Mouse (Mus musculus) embryo, embryonic 9.5 days (tissue): ENCODE measurements around the gene Fam19a5.
A peak's percentile ranks its signal among the peaks of the same experiment; 100 is the strongest.

Experiments used
- DNase-seq: peaks from one replicate; pipeline ENCODE4 v3.0.0-alpha.2; 2017; ENCODE audit errors: extremely low spot score

Gene Fam19a5

DNA sequence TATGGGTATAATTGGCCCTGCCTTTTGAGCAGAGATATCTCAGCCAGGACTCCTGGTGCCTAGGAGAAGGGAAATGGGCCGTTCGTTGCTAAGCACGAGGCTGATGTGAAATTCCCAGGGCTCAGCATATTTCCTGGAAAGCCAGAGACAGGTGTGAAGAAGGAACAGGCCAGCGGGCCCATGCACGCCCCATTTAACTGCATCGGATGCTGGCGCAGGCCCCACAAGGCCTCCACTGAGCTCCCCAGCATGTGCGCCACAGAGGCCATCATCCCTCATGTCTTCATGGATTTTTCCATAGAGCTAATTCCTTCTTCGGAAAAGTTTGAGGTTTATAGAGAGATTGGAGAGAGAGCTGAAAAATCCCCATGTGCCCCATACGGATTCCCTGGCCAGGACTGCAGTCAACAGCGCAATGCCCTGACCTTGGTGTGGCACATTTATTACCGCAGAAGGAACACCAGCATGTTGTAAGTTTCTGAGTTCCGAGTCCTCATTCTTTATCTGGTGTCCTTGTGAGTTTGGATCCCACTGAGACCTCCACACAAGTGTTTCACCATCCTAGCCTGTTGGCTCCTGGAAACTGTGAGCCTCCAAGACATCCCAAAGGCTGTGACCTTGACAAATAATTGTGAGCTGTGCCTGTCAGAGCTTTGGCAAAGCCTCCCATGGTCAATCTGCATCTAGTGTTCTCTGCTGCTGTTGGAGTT, 122.1 kb downstream of the Fam19a5 start:
- DNase-seq, result no peak

DNA sequence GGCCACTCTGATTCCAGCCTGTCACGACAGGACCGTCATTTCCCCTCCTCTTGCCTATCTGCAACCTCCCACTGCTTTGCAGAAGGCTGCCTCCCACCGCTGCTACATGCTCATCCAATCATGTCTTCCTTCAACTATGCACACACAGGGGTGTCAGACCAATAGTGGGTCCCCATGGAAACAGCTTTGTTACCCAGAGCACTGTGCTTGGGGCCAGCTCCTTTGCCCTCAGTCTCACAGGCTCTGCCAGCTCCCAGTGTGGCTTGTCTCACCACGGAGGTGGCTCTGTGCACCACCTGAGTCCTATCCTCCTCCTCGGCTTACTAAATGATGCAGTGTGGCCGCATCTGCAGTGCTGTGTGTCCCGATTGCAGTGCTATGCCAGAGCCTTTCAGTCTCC, 123.3 kb downstream of the Fam19a5 start:
- no peak for DNase-seq

DNA sequence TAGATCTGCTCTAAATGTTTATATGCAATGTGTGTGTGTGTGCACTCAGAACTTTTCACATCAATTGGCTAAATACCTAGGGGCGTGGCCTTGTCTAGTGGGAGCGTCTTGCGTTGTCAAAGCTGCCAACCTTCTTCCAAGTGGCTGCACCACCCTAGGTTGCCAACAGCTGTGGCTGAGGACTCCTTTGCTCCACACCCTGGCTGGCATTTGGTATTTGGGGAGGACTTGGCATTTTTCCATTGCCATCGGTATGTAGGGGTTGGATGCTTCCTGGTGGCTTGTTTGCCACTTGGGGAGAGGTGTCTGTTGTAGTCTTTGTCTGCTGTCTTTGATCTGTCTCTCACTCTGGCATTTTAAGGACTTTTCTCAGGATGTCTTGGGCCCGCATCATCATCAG, 124.0 kb downstream of the Fam19a5 start:
- DNase-seq, result no peak

DNA sequence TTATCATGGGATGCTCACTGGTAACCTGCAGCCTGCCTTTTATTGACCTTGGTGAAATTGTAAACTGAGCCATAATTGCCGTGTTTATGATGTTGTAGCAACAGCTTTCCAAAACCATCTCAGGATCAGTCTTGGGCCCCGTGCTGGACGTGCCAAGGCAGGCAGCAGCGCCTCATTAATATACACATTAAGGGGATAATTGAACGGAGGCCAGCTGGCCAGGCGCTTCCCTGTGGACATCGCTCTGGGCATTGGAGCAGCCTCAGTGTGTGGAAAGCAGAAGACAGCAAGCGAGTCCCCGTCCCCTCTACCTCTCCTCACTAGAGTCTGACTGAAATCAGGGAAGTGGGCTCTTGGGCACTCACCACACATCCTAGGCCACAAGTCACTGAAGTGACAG, 127.8 kb downstream of the Fam19a5 start:
- no peak for DNase-seq

DNA sequence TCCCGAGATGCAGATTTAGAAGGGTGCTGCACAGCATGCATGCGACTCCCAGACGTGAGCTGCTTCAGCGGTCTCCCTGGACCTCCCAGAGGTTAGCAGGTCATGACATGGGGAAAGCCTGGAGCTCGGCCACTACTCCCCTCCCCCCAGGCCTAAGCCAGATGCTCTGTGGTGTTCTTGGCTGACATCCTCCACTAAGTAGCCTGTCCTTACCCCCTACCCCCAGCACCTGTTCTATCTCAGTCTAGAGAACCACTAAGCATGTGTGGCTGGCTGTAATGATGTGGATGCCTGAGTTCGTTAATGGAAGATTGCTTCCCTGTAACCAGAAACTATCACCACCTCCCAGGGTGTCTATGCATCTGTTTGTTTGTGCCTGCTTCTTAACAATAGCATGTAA, 134.6 kb downstream of the Fam19a5 start:
- DNase-seq, result no peak

DNA sequence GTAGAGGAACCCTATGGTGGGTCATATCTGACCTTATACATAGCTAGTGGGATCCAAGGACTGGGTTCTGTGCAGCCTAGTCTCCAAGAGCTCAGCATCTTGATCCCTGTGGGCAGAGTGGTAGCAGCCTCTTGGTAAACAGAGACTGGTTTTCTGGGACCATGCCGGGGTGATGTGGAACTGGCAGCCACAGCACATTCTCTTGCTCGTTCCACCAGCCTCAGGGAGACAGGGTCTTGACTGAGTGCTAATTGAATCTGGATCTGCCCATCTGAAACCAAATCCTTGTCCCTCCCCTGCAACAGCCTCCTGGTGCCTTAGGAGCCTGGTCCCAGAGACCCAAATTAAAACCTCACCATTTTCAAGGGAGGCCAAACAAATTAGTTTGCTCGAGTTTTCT, 138.3 kb downstream of the Fam19a5 start:
- DNase-seq, result no peak

DNA sequence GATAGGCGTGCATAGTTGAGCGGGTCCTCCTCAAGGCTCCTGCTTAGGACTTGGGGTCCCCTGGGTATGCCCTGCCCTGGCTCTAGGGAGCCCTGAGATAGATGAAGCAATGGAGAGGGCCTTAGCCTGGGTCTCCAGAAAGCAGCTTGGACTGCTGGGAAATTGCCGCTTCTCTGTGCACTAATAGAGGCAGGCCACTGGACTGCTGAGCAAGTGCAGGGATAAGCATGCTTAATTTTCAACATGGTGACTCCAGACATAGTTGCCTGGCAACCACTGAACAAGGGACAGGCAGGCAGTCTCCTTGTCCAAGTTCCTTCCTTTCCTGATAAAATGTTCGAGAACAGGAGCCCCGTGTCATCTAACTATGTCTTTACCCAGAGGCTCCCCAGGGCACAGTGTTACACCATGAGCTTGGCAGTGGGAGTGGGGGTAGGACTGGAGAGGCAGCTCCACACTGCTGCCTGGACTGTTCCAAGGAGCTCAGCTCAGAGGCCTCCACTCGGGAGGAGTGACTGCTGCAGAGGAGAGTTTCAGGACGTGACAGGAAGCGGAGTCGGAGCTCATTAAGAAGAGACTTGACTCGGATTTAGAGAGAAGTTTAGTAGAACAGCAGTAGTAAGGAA, 142.4 kb downstream of the Fam19a5 start:
- DNase-seq, result no peak

DNA sequence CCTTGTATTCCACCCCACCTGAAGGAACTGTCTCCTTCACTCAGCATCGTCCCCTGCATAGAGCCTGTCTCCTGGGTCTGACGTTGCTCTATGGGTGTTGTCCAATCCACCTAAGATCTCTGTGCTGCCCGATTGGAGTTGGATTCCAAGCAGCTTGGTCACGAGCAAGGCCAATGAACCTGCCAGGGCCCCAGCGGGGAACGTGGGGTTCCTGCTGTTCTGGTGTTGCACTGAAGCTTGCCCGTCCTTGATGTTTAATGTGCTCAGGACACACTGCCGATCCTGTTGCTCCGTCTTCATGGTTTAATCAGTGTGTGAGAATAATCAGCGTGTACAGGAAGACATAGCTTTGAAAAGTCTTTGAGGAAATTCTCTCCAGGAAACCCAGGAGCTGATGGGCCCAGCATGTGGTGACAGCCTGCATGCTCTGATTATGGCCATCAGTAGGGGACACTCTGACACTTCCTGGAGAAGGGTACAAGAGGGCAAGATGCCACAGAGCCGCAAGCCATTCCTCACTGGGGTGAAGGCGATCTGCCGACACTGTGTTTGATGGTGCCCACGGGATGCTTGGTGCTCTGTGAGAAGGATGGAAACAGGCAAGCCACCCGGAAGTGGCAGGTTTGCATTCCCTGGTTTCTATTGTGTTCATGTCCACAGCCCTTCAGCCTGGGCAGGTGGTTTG, 147.3 kb downstream of the Fam19a5 start:
- no peak for DNase-seq

DNA sequence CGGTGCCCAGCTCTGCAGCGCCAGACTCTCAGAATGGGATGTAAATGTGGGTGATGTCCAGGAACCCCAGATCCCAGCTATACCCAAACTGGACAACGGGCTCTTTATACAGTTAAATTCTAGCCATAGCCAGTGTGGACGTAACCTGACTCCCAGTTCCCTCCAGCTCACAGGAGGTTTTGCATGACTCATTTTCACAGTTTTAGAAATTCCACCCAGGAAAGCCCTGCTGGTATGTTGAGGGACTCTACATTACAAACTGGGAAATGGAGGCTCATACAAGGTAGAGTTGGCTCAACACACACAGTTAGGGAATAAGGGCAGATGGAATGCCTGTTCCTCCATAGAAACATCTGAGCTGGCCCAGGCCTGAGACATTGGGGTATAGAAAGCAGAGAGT, 147.9 kb downstream of the Fam19a5 start:
- no peak for DNase-seq

DNA sequence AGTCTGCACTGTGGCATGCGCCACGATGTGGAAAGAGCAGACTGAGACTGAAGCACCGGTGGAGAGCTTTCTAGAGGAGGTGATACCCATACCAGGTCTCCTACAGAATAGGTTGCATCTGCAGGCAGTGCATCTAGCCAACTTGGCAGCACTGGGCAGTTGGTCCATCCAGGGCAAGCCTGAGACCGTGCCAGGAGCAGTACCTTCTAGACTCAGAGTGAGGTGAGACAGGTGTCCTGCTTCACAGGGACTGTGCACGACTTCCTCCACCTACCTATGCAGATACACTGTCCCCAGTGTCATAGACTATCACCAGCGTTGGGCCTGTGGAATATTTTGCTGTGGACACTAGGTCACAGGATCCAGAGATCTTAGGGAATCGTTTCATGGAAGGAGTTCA, 148.3 kb downstream of the Fam19a5 start:
- DNase-seq, result no peak

DNA sequence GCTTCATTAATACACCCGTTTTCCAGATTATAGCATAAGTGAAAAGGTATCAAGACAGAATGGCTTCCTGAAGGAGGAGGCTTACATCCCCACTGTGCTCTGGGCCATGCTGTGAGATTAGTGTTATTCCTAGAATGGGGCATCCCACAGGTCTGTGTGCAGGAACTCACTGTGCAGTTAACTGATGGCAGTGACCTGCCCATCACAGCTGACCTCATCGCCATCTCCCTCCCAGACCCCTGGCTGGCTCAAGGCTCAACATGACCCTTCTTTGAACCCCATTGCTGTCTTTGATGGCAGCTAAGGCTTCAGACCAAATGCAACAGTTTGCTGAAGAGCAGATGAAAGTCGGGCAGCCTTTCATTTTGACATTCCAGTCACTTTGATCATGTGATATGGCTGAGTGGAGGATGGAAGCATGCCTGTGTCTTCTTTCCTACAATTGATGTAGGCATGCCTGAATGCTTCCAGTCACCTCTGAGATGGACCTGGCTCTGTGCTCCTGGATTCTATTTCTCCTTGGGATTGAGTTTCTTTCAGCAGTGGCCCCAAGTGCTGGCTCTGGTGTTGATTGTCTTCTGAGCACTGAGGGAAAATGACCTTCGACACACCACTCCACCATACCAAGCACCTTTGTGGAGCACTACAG, 148.9 kb downstream of the Fam19a5 start:
- DNase-seq, result no peak

DNA sequence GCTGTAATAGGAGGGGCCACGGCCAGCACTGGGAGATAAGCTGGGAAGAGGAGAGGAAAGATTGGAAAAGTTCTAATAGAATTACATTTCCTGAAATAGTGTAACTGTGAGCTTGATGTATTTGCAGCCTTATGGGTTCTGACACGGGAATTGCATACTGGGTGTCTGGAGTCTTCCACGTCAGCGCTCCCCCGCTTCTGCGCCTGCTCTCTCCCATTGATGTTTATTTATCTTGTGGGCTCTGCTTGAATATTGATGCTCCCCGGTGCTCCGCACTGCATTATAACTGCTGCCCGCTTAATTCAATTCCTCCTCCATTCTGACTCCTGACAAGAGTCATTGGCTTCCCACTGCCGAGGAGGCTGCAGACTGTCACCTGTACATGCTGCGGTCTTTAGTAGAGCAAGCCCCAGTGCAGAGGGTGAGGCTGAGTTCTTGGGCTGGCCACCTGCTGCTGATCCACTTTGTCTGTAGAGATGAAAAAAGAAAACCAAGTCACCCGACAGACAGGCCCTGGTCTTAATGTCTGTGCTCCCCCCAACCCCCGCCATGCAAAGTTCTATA, 153.4 kb downstream of the Fam19a5 start:
- no peak for DNase-seq

DNA sequence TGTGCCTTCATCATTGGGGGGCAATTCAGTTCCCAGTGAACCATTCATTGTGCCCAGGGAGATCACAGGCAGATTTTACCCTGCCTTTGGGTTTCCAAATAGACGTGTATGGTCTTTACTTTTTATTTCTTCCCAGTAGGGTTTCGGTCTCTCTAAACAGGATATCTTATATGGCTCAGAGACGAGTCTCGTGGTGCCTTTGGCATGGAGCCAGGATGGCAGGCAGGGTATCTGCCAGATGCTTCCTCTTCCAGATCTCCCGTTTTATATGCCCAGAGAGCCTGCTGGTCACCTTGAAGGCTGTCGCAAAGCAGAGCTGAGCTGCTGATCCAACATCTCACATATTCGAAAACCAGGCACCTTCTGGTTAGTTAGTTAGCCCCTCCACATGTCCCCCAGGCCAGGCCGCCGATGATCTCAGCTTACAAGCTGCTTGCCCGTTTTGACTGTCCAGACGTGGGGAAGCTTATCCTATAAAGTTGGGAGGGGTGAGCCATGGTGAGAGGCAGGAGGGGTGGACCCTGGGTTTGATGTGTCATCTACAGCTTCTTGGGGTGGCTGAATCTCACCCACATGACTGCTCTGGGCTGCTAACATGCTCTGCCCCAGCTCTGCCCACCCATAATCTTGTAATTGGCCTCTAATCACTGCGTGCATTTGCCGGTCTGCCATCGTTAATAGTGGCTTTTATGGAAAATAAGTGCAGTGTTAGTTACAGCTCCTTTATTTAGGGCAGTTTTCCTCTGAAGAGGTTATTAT, 154.6 kb downstream of the Fam19a5 start:
- no peak for DNase-seq

DNA sequence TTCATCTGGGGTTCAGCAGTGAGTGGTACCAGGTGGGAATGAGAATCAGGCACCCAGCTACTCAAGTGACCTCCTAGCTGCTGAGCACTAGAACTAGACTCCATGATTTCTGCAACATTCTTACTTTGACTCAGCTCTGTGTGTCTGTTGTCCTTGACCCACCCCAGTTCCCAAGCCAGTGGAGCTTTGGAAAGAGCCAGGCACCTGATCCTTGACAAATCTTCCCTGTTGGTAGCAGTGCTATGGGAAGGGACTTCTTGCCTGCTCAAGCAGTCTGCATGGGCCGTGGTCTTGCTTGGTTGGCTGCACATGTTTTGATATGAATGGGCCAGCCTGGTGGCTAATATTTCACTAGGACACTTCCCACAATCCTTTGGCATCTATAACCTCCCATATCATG, 158.7 kb downstream of the Fam19a5 start:
- no peak for DNase-seq

DNA sequence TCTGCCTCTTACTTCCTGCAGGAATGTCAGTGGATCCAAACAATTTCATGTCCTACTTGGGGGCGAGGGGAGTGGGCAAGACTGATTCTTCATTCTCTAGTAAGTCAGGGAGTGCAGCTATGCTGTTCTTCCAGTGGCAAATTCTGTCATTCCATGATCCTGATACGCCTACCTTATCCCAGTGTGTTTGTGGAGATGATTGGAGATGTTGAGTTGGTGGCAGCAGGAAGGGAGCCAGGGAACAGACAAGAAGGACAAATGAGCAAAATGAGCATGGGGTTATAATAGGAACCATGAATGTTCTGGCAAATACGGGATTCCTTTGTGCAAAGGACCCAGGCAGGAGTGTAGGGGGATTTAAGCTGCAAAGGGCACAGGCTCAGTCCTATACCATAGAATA, 159.2 kb downstream of the Fam19a5 start:
- DNase-seq, result no peak

DNA sequence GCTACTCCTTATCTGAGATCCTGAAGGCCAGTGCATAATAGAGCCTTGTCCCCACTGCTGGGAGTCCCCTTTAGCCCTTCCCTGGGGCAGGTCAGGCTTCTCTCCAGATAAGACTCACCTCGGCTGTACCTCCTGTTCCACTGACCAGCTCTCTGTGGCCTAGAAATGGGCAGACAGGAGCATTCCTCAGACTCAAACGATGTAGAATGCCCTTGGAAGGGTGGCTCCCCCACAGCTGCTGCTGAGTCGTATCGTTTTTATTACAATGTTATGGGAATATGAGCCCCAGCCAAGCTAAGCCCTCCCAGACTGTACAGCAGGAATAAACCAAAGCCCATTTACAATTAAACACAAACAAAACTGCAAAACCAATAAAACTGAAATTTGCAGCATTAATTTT, 167.7 kb downstream of the Fam19a5 start:
- no peak for DNase-seq

DNA sequence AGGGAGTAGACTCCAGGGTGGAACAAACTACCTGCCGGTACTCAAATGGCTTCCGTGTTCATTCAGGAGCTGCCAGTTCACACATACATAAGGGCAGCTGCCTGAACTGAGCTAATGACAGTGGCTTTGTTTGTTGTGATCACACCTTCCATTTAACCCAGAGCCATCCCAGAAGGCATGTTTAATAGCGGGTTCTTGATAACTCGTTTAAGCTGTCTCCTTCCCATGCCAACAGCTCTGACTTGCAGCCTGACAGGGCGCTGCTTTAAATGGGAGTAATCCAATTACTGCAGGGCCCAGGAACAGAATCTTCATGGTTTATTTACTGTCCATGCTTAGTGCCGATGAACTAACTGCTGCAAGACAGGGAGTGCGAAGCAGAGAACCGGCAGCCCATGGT, 168.1 kb downstream of the Fam19a5 start:
- DNase-seq, result no peak

DNA sequence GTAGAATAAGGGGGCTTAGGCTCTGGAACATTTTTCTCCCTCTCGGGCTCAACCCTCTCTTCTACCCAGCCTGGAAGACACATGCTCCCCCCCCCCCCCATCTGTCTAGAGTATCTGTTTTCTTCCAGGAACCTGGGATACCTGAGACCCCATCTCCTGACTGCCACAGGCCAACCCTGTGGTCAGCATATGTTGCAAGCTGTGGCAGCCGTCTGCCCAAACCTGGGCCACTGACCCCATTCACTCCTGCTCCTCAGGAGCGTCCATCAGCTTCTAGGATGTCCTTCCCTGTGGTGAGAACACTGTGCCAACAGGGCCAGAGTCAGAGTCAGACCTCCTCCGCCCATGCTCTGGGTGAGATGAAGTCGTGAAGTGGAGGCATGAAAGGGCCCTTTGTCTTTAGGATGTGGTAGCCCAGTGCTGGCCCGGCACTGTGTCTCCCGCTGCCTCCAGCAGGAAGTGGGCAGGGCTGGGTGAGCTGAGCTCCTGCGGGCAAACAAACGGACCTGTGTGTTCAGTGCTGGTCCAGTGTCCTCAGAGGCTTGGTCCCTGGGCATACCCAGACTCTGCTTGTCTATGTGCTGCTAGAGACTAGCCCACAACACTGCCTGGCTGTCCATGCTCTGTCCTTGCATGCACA, 171.1 kb downstream of the Fam19a5 start:
- DNase-seq, result peak; percentile 7

DNA sequence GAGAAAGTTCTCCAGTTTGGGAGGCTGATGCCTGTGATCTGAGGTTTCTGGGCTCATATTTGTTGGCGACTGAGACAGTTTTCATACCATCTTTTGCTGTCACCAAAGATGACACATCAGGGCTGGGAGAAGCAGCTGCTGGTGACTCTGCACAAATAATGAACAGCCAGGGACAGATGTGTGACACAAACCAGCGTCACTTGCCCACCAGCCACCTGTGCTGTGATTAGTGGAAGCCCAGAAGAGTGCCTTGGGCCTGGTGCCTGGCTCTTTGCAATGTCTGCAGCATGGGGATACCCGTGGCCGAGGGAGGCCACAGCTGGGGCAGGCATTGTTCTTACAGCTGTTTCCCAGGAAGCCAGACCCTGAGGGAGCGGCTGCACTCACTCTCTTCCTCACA, 173.0 kb downstream of the Fam19a5 start:
- no peak for DNase-seq

DNA sequence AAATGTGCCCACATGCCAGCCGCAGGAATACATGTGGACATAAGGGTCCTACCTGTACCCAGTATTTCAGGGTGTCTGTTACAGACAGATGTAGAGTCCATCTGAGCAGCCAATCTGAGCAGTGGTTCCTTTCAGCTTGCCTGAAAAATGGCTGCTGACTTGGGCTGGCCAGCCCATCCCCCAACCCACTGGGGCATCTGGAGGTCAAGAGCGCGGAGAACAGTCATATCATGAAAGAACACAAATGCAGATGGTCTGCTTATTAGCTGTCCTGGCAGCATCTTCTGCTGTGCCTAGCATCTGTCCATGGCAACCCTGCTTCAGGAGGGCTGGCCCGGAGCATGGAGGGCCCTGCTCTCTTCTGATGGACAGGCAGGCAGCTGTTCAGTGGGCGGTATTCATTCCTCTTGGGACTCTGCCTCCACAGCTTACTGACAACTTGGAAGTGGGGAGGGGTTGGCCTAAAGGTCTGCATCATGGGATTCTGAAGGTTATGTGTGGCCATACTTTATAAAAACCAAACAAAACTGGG, 179.4 kb downstream of the Fam19a5 start:
- DNase-seq, result no peak

DNA sequence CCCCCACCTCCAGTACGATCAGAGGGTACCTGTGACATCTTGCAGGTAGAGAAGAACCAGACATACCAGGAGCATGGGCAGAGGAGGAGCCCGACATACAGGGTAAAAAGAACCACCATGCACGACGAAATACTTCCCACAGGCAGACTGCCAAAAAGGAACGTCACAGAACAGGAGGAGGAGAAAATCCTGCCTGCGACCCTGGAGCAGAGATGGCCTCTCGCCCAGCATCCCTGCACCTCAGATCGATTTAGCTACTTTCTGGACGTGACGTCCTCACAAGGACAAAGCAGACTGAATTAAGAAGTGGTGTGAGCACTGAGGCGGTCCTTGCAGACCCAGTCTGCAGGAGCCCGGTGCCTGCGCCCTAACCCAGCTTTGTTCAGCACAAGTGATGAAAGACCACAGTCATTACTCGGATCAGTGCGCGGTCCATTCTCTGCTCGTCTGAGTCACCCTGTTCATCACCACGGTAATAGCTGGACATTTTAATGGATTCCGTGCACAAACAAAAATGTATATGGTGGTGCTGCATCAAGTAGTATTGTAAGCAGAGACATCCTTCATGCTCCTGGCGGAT, 182.6 kb downstream of the Fam19a5 start:
- DNase-seq, result no peak
